Mouse (Mus musculus): ENCODE measurements around the gene Rsbn1l.

DNA sequence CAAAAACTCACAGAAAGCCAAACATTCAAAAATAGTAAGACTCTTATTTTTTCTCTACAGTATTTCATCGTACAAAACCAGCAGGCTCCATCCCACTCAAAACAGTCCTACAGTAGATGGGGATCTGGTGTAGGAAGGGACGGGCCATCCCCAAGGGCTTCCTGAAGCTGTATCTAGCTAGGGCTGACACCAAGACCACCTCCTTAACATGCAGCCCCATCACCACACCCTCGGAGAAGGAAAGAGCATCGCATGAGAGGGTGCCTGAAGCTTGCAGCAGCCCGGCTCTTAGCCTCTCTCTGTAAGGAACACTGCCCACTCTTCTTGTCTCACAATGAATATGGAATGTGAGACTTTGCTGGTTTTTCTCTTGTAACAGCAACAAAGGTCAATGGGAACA lies 17.7 kb downstream of the Rsbn1l start:
- TF ChIP-seq GATA1 (IDR thresholded peaks at IDR 0.05; ENCODE audit: low read length) = no peak
- TF ChIP-seq TAL1 (IDR thresholded peaks at IDR 0.05; ENCODE audit: low read length) = no peak
